Mouse (Mus musculus): ENCODE measurements around the gene Olfr1329.
"Not testable (repeated sequence)": the region's sequence is repeated elsewhere in the genome, so short reads cannot be mapped to it uniquely, and the experiment has no call there.

Gene Olfr1329

GRCm38 (mm10) chr4:118917365-118917764 is at the start of gene Olfr1329:
Gene Olfr1329 (minus strand): TSS chr4:118917465.
- not testable (repeated sequence) for DNase-seq (ENCODE audit: extremely low spot score, low spot score)

GRCm38 (mm10) chr4:118961141-118961628 is 43.9 kb upstream of the Olfr1329 start, which contains the start of gene Lao1:
Gene Lao1 (plus strand): TSS chr4:118961578.
- no peak for DNase-seq (ENCODE audit: extremely low spot score, low spot score)

DNA sequence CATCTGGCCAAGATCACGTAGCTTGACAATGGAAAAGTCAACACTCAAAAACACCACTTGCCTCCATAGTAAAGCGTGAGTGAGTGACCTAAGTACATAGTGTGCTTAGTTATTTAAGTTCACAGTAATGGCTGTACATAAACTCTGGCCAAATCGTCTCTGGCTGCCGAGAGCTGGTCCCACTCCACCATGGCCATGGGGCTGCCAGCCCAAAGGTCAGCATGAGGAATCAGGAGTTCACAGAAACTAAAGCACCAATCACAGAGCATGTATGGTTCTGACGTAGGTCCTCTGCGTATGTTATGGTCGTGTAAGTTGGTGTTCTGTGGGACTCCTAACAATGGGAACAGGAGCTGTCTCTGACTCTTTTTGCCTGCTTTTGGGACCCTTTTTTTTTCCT is 41.5 kb upstream of the Olfr1329 start:
- DNase-seq (ENCODE audit: extremely low spot score, low spot score), result no peak

- DNase-seq (ENCODE audit: extremely low spot score, low spot score), result no peak
These were observed 21.2 kb upstream of the Olfr1329 start, which contains the start of gene Olfr1328 for GRCm38 (mm10) chr4:118938512-118938911. Gene Olfr1328 (minus strand): TSS chr4:118938612.

DNA sequence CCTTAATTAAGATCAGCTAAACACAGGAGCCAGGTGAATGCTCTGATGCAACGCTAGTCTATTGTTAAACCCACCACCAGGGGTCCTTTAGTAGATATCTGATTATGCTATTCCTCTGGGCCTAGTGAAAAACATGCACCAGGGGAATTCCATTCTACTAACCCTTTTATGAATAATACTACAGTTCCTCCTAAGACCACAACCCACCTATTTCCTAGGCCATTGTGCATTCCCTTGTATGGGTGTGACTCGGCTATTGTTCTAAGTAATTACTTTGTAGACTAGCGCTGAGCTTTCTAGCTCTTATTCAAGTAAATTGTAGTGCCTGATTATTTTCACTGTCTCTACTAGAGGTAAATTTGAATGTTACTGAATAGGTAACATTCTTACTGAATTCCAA is 14.1 kb upstream of the Olfr1329 start:
- DNase-seq (ENCODE audit: extremely low spot score, low spot score), result not testable (repeated sequence)

GRCm38 (mm10) chr4:118901981-118902380 is 15.3 kb downstream of the Olfr1329 start:
- DNase-seq (ENCODE audit: extremely low spot score, low spot score), result no peak

DNA sequence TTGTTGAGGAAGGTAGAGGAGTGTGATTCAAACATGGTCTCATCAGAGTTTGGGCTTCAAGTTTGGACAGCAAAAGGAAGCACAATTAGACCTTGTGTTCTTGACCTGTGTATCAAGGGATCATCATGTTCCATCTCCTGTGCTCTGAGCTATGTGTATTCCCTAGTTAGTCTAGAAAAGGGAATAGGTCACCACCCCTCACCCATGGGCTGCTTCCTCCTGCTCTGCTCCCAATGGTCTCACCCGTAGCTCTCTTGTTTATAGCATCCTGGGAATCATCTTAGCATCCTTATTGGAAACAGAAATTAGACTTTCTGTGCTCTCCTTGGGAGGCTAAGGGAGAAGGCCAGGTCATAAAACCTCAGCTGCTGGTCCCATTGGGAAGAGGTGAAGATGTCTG is 29.0 kb downstream of the Olfr1329 start, which contains the start of gene Olfr1330:
TSS of gene Olfr1330 (plus strand) at position 301 of the 400 bp plus-strand sequence.
- no peak for DNase-seq (ENCODE audit: extremely low spot score, low spot score)

GRCm38 (mm10) chr4:118867566-118867965 is 49.7 kb downstream of the Olfr1329 start:
- DNase-seq (ENCODE audit: extremely low spot score, low spot score), result no peak
